Mouse (Mus musculus): ENCODE results near the gene Gm20662. TPM values are rescaled to one million over a fixed set of nuclear protein-coding genes. Genes with fewer than 3 reads are reported as not detected.

Gene Gm20662
- total RNA-seq (2023), result not detected

GRCm38 (mm10) chr9:107996049-107996448, at the start of gene Gm20662:
Gm20662 (plus strand) TSS chr9:107996349.

DNA sequence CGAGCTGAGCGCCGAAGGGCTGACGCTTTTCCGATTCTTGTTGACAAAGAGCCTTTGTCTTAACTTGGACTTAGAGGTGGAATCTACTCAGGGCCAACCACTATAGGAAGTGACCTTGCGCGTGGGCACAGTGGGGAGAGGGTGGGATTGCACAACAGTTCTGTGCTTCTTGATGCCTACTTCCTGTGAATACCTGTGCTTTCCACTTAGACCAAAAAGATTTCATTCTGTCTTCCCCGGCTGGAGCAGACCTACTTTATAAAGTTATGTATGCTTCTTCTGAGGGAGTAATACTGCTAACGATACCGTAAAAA, 46.3 kb upstream of the Gm20662 start, which contains the start of gene Traip:
TSS of gene Traip (plus strand) at position 215 of the 314 bp plus-strand sequence.

DNA sequence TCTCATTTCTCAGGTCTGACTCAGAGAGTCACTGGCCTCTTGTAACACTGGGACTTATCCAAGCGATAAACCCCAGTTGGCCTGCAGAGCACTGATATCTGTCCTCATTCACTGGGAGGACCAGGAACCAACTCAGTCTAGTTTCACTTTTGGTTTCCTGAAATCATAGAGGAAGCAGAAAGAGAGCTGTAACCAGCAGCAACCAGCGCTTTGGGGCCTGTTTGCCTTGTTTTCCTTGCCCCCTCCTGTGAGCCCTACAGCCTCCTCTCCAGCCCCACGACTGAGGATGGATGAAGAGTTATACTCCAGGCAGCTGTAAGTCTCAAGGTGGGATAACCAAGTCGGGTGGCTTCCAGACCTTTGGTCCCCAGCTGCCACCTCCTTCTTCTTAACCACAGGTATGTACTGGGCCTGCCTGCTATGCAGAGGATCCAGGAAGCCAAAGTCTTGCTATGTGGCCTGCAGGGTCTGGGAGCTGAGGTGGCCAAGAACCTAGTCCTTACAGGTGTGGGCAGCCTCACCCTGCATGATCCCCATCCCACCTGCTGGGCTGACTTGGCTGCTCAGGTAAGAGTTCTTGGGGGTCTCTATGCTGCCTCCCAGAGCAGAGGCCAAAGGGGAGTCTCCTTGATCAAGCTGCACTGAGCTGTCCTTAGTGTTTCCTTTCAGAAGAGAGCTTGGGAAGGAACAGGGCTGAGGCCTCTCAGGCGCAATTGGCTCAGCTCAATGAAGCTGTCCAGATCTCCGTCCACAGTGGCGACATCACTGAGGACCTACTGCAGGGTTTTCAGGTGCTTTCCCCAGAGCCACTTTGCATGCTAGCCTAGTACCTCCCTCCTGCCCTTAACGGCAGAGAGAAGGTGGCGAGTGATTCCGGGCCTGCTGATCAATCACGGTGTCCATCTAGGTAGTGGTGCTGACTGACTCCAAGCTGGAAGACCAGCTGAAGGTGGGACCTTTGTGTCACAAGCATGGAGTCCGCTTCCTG, 20.5 kb upstream of the Gm20662 start, which contains the start of gene Uba7:
TSS of gene Uba7 (plus strand) at position 107 of the 988 bp plus-strand sequence.

GRCm38 (mm10) chr9:107982681-107983346, 13.3 kb upstream of the Gm20662 start, which contains the start of gene Gm20661:
Gm20661 (plus strand) TSS chr9:107983058.

DNA sequence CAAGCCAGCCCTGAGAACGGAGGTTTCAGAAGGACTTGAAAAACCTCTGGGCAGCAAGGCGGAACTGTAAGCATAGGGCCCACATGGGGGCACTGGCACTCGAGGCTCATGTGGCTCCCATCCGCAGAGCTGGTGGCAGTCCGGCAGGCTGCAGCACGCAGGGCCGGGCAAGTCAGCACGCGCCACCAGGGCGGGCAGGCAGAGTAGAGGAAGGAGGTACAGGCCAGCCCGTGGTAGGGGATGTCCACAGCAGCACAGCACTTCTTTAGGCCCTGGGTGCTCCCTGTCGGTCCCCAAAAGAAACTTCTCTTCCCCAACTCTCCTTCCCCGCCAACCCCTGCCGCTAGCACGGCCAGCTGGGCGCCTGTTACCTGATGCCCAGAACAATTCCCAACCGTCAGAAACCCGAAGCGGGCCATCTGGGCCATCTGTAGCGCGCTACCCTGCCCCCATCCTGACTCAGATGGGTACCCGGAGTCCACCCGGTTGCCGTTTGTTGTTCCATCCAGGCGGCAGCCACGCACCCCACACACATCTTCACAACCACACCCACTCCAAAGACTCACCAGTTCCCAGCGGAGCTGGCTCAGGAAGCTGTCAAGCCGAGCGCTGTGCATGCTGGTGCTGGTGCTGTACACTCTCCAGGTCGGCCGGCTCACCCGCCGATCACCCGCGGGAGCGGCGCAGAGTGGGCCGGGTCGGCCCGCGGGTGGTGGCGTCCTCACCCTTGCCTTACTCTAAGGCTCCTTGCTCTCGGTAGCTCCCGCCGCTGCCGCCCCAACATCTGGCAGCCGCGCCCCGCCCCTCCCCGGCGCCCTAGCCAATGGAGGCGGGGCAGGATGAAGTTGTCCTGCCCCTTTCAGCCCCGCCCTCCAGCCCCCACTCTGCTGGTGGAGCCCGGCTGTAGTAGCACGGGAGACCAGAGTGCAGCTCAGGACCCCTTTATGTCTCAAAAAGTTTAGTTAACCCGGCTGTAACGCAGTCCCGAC, 10.7 kb upstream of the Gm20662 start, which contains the start of gene Inka1:
TSS of gene Inka1 (minus strand) at position 749 of the 989 bp plus-strand sequence.

DNA sequence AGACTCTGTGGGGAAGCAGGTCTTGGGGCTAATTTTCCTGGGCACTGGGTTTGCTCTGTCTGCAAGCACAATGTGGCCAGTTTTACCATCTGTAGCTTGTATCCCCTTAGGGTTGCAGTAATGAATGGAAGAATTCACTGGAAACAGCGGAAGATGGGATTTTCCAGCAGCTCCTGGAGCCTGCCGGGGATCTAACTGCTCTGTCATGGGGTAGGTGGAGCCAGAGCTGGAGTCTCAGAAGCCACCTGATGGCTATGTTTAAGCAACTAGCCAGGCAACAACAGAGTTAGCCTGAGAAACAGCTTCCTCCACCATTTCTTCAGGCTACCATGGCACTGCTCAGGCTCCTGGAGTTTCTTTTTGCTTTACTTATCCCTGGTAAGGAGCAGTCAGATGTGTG, 4.0 kb upstream of the Gm20662 start, which contains the start of gene Cdhr4:
TSS of gene Cdhr4 (plus strand) at position 301 of the 400 bp plus-strand sequence.

DNA sequence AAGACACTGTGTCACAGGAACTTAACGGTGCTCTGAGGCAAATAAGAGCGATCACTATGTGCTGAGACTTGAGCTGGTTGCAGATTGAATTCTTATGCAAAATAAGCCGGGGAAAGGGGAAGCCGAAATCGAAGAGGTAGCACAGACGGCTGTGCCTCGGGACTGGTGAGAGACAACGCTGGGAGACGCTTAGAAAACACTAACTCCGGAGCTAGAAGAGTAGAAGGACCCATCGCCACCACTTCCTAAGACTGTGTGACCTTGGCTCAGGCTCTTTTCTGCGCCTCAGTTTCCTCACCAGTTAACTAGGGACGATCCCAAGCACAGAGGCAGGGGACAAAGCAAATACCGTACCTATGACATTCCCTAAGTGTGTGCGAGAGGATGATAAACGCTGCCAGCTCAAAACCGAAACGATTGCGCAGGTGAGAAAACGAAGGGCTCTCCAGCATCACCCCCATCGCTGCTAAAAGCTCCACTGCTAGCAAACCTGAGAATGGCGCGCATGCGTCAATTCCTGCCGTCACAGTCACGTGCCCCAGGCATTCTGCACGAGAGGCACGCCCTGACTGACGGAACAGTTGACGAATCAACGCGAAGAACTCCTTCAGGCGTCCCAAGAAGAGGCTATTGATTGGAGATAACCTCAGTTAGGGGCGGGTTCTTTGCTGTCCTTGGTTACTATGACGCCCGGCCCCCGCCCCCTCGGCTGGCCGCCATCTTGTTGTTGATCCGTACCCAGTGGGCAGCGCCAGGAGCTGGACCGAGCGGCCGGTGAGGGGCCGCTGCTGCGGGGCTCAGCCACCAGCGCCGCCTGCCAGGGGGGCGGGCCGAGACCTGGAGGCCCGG, 6.0 kb downstream of the Gm20662 start, which contains the start of gene Ip6k1:
TSS of gene Ip6k1 (plus strand) at position 580 of the 849 bp plus-strand sequence.

DNA sequence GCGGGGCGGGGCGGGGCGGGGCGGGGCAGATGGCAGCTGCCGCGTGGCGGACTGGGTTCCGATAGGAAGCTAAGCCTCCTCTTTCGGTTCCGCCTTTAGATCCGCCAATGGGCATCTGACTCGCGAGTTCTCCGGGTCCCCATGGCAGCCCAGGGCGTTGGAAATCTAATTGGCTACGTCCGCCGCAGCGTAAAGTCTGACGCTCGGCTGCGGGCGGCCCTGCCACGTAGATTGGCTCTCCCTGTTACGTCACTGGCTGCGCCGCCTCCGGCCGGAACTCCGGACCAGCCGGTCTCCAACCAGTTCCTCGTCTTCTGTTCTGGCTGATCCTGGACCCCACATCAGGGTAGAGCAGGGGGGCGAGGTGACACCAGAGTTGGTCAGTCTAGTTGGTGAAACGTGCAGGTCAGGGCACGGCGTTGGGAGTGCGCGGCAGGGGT, 52.9 kb downstream of the Gm20662 start, which contains the start of gene Gmppb:
TSS of gene Gmppb (plus strand) at position 227 of the 440 bp plus-strand sequence.

DNA sequence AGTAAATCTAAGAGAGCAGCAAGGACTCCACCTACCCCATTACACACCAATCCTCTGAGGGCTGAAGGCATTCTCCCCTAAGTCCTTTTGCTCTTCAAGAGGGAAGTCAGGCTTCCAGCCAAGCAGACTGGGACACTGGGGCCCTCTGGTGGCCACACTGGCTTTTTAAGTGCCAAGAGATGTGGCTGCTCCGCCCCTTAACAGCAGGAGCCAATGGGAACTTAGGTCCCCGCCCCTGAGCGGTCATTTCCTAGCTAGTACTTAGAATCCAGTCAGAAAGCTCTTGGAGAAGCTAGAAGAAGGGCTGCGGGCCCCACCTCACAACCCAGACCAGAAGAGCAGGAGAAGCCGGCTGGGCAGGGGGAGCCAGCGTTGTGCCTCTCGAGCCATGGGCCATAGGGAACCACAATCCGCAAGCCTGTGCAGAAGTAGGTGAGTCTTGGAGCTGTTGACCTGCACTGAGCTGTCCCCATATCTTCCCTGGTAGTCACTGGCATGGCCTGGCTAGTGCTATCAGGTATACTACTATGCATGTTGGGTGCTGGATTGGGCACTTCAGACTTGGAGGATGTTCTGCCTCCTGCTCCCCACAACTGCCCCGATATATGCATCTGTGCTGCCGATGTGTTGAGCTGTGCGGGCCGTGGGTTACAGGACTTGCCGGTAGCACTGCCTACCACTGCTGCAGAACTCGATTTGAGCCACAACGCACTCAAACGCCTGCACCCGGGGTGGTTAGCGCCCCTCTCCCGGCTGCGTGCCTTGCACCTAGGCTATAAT, 56.9 kb downstream of the Gm20662 start, which contains the start of gene Amigo3:
TSS of gene Amigo3 (plus strand) at position 275 of the 780 bp plus-strand sequence.

DNA sequence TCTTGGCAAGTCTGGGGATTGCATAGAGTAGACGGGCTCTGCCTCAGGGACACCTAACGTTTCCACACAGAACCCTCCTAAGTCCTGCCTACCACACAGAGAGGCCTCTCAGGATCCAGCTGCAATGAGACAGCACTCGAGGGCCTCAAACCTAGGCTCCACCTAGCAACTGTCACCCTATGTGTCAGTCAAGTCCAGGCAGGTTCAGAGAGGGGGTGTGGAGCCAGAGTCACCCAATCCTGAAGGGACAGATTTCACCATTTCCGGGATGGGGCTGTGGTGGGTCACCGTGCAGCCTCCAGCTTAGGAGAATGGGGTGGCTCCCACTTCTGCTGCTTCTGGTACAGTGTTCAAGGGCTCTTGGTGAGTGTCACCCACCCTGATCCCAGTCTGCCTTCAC, 84.0 kb downstream of the Gm20662 start, which contains the start of gene Mst1:
TSS of gene Mst1 (plus strand) at position 269 of the 400 bp plus-strand sequence.

GRCm38 (mm10) chr9:108082988-108083431, 86.9 kb downstream of the Gm20662 start, which contains the start of gene Rnf123:
Rnf123 (minus strand) TSS chr9:108083346.

GRCm38 (mm10) chr9:108094184-108094941, 98.2 kb downstream of the Gm20662 start, which contains the start of gene Apeh:
Apeh (minus strand) TSS chr9:108094606.

Other genes starting within 250 kb of the Gm20662 start
- gene Rbm5, start 225.4 kb upstream of the Gm20662 start, total RNA-seq (2023), result 100 to 1,000 TPM; 165 to 173 TPM
- 10 to 100 TPM; 57.7 to 60.7 TPM for gene Rbm6, start 123.1 kb upstream of the Gm20662 start, total RNA-seq (2023)
- 10 to 100 TPM in 1 of 2 experiments, 1 to 10 TPM in 1; 9.4 to 11.4 TPM for gene Mon1a, start 108.2 kb upstream of the Gm20662 start, total RNA-seq (2023)
- gene Mst1r, start 89.5 kb upstream of the Gm20662 start, total RNA-seq (2023), result 1 to 10 TPM; 1.1 to 3.0 TPM
- gene Actl11, start 67.9 kb upstream of the Gm20662 start, total RNA-seq (2023), result not detected
- not detected for gene Camkv, start 60.7 kb upstream of the Gm20662 start, total RNA-seq (2023)
- 10 to 100 TPM; 13.2 to 15.8 TPM for gene Traip, start 46.2 kb upstream of the Gm20662 start, total RNA-seq (2023)
- 10 to 100 TPM; 69.2 to 70.8 TPM for gene Uba7, start 20.8 kb upstream of the Gm20662 start, total RNA-seq (2023)
- gene Gm20661, start 13.3 kb upstream of the Gm20662 start, total RNA-seq (2023), result not detected
- 1 to 10 TPM; 1.9 to 3.2 TPM for gene Inka1, start 10.5 kb upstream of the Gm20662 start, total RNA-seq (2023)
- under 1 TPM in 1 of 2 experiments, not detected in 1; 0.42 TPM for gene Cdhr4, start 3.9 kb upstream of the Gm20662 start, total RNA-seq (2023)
- gene Ip6k1, start 6.2 kb downstream of the Gm20662 start, total RNA-seq (2023), result 100 to 1,000 TPM; 111 to 126 TPM
- gene Gmppb, start 52.9 kb downstream of the Gm20662 start, total RNA-seq (2023), result 10 to 100 TPM; 20.3 to 21.2 TPM
- 1 to 10 TPM; 3.6 to 4.7 TPM for gene Amigo3, start 56.8 kb downstream of the Gm20662 start, total RNA-seq (2023)
- gene Mst1, start 84.1 kb downstream of the Gm20662 start, total RNA-seq (2023), result under 1 TPM in 1 of 2 experiments, not detected in 1; 0.20 TPM
- gene Rnf123, start 87.0 kb downstream of the Gm20662 start, total RNA-seq (2023), result 10 to 100 TPM; 61.5 to 70.0 TPM
- 10 to 100 TPM; 43.3 to 53.5 TPM for gene Apeh, start 98.3 kb downstream of the Gm20662 start, total RNA-seq (2023)
- under 1 TPM; 0.68 to 0.82 TPM for gene Bsn, start 194.0 kb downstream of the Gm20662 start, total RNA-seq (2023)

Measured in neutrophil, adult 59 days (primary cell).